Comparison of ENCODE assay signal across 8 mouse cellular contexts in the genomic region with DNA sequence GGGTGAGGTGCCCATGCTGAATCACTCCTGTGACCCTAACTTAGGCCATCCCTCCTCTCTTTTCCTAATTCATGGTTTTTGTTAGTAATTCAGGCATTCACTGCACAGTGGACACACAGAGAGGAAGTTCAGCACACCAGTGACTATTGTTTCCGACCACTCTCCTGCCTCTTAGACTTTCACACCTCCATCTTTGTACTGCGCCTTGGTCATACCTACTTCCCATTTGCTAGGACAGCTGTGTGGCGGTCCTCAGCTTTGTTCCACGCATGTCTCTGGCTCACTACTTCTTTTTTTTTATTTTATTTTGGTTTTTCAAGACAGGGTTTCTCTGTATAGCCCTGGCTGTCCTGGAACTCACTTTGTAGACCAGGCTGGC. TPM values are rescaled to one million over a fixed set of nuclear protein-coding genes. Genes with fewer than 3 reads are reported as not detected.
DNase-seq lines count a peak whose midpoint lies in the region; ATAC-seq and TF ChIP-seq lines count a peak whose summit lies in the region.

No protein-coding gene starts in this region.

- no peaks in the 10 kb centered on the region for H3K27me3 ChIP-seq in forebrain, embryonic 11.5 days (ENCODE audit: control insufficient read depth, insufficient read depth, low read length)
- no peaks in the 10 kb centered on the region for H3K27me3 ChIP-seq in forebrain, postnatal 0 days (ENCODE audit: insufficient read depth, low read length)
- H3K27me3 ChIP-seq in limb, embryonic 13.5 days: no peaks in the 10 kb centered on the region
- no peaks in the 10 kb centered on the region for H3K27me3 ChIP-seq in stomach, embryonic 14.5 days (ENCODE audit: control insufficient read depth, insufficient read depth, low read length)

- H3K9me3 ChIP-seq in forebrain, embryonic 11.5 days (ENCODE audit: control insufficient read depth, low read length): no peaks in the 10 kb centered on the region
- H3K9me3 ChIP-seq in forebrain, postnatal 0 days (ENCODE audit: low read length): no peaks in the 10 kb centered on the region
- no peaks in the 10 kb centered on the region for H3K9me3 ChIP-seq in limb, embryonic 13.5 days
- no peaks in the 10 kb centered on the region for H3K9me3 ChIP-seq in stomach, embryonic 14.5 days (ENCODE audit: control insufficient read depth, low read depth, low read length)

- no peak overlapping the region for H3K4me3 ChIP-seq in forebrain, embryonic 11.5 days (ENCODE audit: low read depth, low read length)
- no peak overlapping the region for H3K4me3 ChIP-seq in forebrain, postnatal 0 days (ENCODE audit: low read depth, low read length)
- H3K4me3 ChIP-seq in limb, embryonic 13.5 days: no peak overlapping the region
- H3K4me3 ChIP-seq in stomach, embryonic 14.5 days (ENCODE audit: low read depth, low read length): no peak overlapping the region; the same call in 1 of the 2 replicates

- H3K27ac ChIP-seq in forebrain, embryonic 11.5 days (ENCODE audit: low read depth, low read length): peak overlapping the region; percentile 21; the same call in 1 of the 2 replicates
- no peak overlapping the region for H3K27ac ChIP-seq in forebrain, postnatal 0 days (ENCODE audit: low read depth, low read length)
- 0 out of 2 replicates have a peak overlapping the region, but pooled peaks have one; percentile 61 for H3K27ac ChIP-seq in limb, embryonic 13.5 days
- peak overlapping the region; percentile 86 for H3K27ac ChIP-seq in stomach, embryonic 14.5 days (ENCODE audit: low read length)

- H3K36me3 ChIP-seq in forebrain, embryonic 11.5 days (ENCODE audit: control insufficient read depth, insufficient read depth, low read length): no peaks in the 10 kb centered on the region
- no peaks in the 10 kb centered on the region for H3K36me3 ChIP-seq in forebrain, postnatal 0 days (ENCODE audit: insufficient read depth)
- no peaks in the 10 kb centered on the region for H3K36me3 ChIP-seq in limb, embryonic 13.5 days
- no peaks in the 10 kb centered on the region; the same call in 1 of the 2 replicates for H3K36me3 ChIP-seq in stomach, embryonic 14.5 days (ENCODE audit: control insufficient read depth, insufficient read depth, low read length)

- TF ChIP-seq CTCF in forebrain, postnatal 0 days (IDR thresholded peaks at IDR 0.05; ENCODE audit: low read depth): no peak

- no peak for DNase-seq in forebrain, embryonic 11.5 days (ENCODE audit: low spot score)
- no peak for DNase-seq in forebrain, postnatal 0 days
- DNase-seq in lung, postnatal 36 days: peak; percentile 32
- DNase-seq in lung, postnatal 10 days: no peak
- no peak for DNase-seq in frontal cortex, postnatal 14 days (ENCODE audit: low spot score in 2 of 2)
- no peak for DNase-seq in kidney, adult 9 months

- ATAC-seq in forebrain, embryonic 11.5 days (replicated peaks; ENCODE audit: low FRiP score): no peak
- no peak for ATAC-seq in forebrain, postnatal 0 days
- no peak for ATAC-seq in limb, embryonic 13.5 days (ENCODE audit: low FRiP score, low read depth)
- ATAC-seq in stomach, embryonic 14.5 days (ENCODE audit: insufficient number of reproducible peaks, insufficient read depth, low FRiP score, low read depth): no peak

- 78% methylated on average over 4 of the region's 4 CpGs for WGBS in forebrain, embryonic 11.5 days
- 91% methylated on average over 4 of the region's 4 CpGs for WGBS in forebrain, postnatal 0 days
- WGBS in limb, embryonic 13.5 days: 65% methylated on average over 4 of the region's 4 CpGs
- 67% methylated on average over 4 of the region's 4 CpGs for WGBS in stomach, embryonic 14.5 days

- H3K9ac ChIP-seq in forebrain, embryonic 11.5 days (ENCODE audit: low read length): no peak overlapping the region
- no peak overlapping the region for H3K9ac ChIP-seq in forebrain, postnatal 0 days
- peak overlapping the region; percentile 35; the same call in 1 of the 2 replicates for H3K9ac ChIP-seq in limb, embryonic 13.5 days
- no peak overlapping the region; the same call in 1 of the 2 replicates for H3K9ac ChIP-seq in stomach, embryonic 14.5 days (replicated peaks; ENCODE audit: low read depth, low read length)

- H3K4me1 ChIP-seq in forebrain, embryonic 11.5 days (replicated peaks; ENCODE audit: control insufficient read depth, insufficient read depth, low read length): no peaks in the 10 kb centered on the region; the same call in 1 of the 2 replicates
- H3K4me1 ChIP-seq in forebrain, postnatal 0 days (ENCODE audit: insufficient read depth): no peaks in the 10 kb centered on the region
- peaks cover 17% of the 10 kb centered on the region for H3K4me1 ChIP-seq in limb, embryonic 13.5 days
- H3K4me1 ChIP-seq in stomach, embryonic 14.5 days (ENCODE audit: control insufficient read depth, insufficient read depth, low read length): peaks cover 12% of the 10 kb centered on the region; the same call in 1 of the 2 replicates

- H3K4me2 ChIP-seq in forebrain, embryonic 11.5 days (ENCODE audit: low read depth, low read length, severe bottlenecking): no peak overlapping the region; the same call in 1 of the 2 replicates
- H3K4me2 ChIP-seq in forebrain, postnatal 0 days (ENCODE audit: low read depth): no peak overlapping the region
- H3K4me2 ChIP-seq in limb, embryonic 13.5 days (replicated peaks): no peak overlapping the region; the same call in 1 of the 2 replicates
- H3K4me2 ChIP-seq in stomach, embryonic 14.5 days (replicated peaks; ENCODE audit: low read depth, low read length): peak overlapping the region; percentile 33; the same call in 1 of the 2 replicates

RNA-seq across cellular contexts. Expression of a gene that starts 5.8 kb away (rescaled TPM):
- polyA plus RNA-seq in forebrain, embryonic 11.5 days (2014; fragmentation: Nextera tagmentation; extraction: Ambion mirVana): 0.88 and 1.5 TPM in 2 replicates
- total RNA-seq in forebrain, postnatal 0 days (2014; rRNA removed): 67.0 and 69.2 TPM in 2 replicates
- 1.4 and 1.7 TPM in 2 replicates for polyA plus RNA-seq in forebrain, postnatal 0 days (2015; fragmentation: Nextera tagmentation; extraction: Ambion mirVana)
- polyA plus RNA-seq in limb, embryonic 13.5 days (2015; fragmentation: Nextera tagmentation; extraction: Ambion mirVana): 0.91 and 1.3 TPM in 2 replicates
- polyA plus RNA-seq in stomach, embryonic 14.5 days (2014; fragmentation: Nextera tagmentation; extraction: Ambion mirVana): 1.1 and 1.4 TPM in 2 replicates

RNA-seq across cellular contexts. Expression of a gene that starts 28.6 kb away (rescaled TPM):
- 0.32 and 1.2 TPM in 2 replicates for polyA plus RNA-seq in forebrain, embryonic 11.5 days (2014; fragmentation: Nextera tagmentation; extraction: Ambion mirVana)
- total RNA-seq in forebrain, postnatal 0 days (2014; rRNA removed): not detected in 2 replicates
- polyA plus RNA-seq in forebrain, postnatal 0 days (2015; fragmentation: Nextera tagmentation; extraction: Ambion mirVana): 0.61 TPM in 1 of 2 replicates, not detected in the other
- polyA plus RNA-seq in limb, embryonic 13.5 days (2015; fragmentation: Nextera tagmentation; extraction: Ambion mirVana): 0.65 TPM in 1 of 2 replicates, not detected in the other
- polyA plus RNA-seq in stomach, embryonic 14.5 days (2014; fragmentation: Nextera tagmentation; extraction: Ambion mirVana): 8.1 and 10.2 TPM in 2 replicates

RNA-seq across cellular contexts. Expression of a gene that starts 49.5 kb away (rescaled TPM):
- polyA plus RNA-seq in forebrain, embryonic 11.5 days (2014; fragmentation: Nextera tagmentation; extraction: Ambion mirVana): 248 and 282 TPM in 2 replicates
- 167 and 189 TPM in 2 replicates for total RNA-seq in forebrain, postnatal 0 days (2014; rRNA removed)
- polyA plus RNA-seq in forebrain, postnatal 0 days (2015; fragmentation: Nextera tagmentation; extraction: Ambion mirVana): 183 and 194 TPM in 2 replicates
- 321 and 322 TPM in 2 replicates for polyA plus RNA-seq in limb, embryonic 13.5 days (2015; fragmentation: Nextera tagmentation; extraction: Ambion mirVana)
- 260 and 268 TPM in 2 replicates for polyA plus RNA-seq in stomach, embryonic 14.5 days (2014; fragmentation: Nextera tagmentation; extraction: Ambion mirVana)

RNA-seq across cellular contexts. Expression of a gene that starts 52.8 kb away (rescaled TPM):
- polyA plus RNA-seq in forebrain, embryonic 11.5 days (2014; fragmentation: Nextera tagmentation; extraction: Ambion mirVana): 1.6 and 2.1 TPM in 2 replicates
- total RNA-seq in forebrain, postnatal 0 days (2014; rRNA removed): 4.5 and 5.9 TPM in 2 replicates
- polyA plus RNA-seq in forebrain, postnatal 0 days (2015; fragmentation: Nextera tagmentation; extraction: Ambion mirVana): 1.8 and 3.5 TPM in 2 replicates
- polyA plus RNA-seq in limb, embryonic 13.5 days (2015; fragmentation: Nextera tagmentation; extraction: Ambion mirVana): 3.4 and 3.6 TPM in 2 replicates
- 6.3 and 7.4 TPM in 2 replicates for polyA plus RNA-seq in stomach, embryonic 14.5 days (2014; fragmentation: Nextera tagmentation; extraction: Ambion mirVana)
